Mouse (Mus musculus): ENCODE results near the gene Mxi1.

Gene Mxi1

GRCm38 (mm10) chr19:53316963-53317362 is 6.6 kb downstream of the Mxi1 start:
- in situ Hi-C loops (cut with MboI; ENCODE audit: low pct_unique_long_range_greater_than_20kb in 1 of 2, low sequenced_read_pairs in 2 of 2, unreplicated experiment in 1 of 2), result no loop called here

- in situ Hi-C loops (cut with MboI; ENCODE audit: low pct_unique_long_range_greater_than_20kb in 1 of 2, low sequenced_read_pairs in 2 of 2, unreplicated experiment in 1 of 2), result no loop called here
Observed at GRCm38 (mm10) chr19:53318143-53319132, 8.1 kb downstream of the Mxi1 start.

GRCm38 (mm10) chr19:53320264-53321110 is 10.2 kb downstream of the Mxi1 start:
- in situ Hi-C loops (cut with MboI; ENCODE audit: low pct_unique_long_range_greater_than_20kb in 1 of 2, low sequenced_read_pairs in 2 of 2, unreplicated experiment in 1 of 2), result no loop called here

GRCm38 (mm10) chr19:53321273-53321672 is 11.0 kb downstream of the Mxi1 start:
- in situ Hi-C loops (cut with MboI; ENCODE audit: low pct_unique_long_range_greater_than_20kb in 1 of 2, low sequenced_read_pairs in 2 of 2, unreplicated experiment in 1 of 2), result no loop called here

GRCm38 (mm10) chr19:53322438-53323048 is 12.2 kb downstream of the Mxi1 start:
- in situ Hi-C loops (cut with MboI; ENCODE audit: low pct_unique_long_range_greater_than_20kb in 1 of 2, low sequenced_read_pairs in 2 of 2, unreplicated experiment in 1 of 2), result no loop called here

- in situ Hi-C loops (cut with MboI; ENCODE audit: low pct_unique_long_range_greater_than_20kb in 1 of 2, low sequenced_read_pairs in 2 of 2, unreplicated experiment in 1 of 2), result no loop called here
Observed at GRCm38 (mm10) chr19:53324866-53325265, 14.5 kb downstream of the Mxi1 start.

GRCm38 (mm10) chr19:53325578-53326295 is 15.4 kb downstream of the Mxi1 start:
- in situ Hi-C loops (cut with MboI; ENCODE audit: low pct_unique_long_range_greater_than_20kb in 1 of 2, low sequenced_read_pairs in 2 of 2, unreplicated experiment in 1 of 2), result no loop called here

- in situ Hi-C loops (cut with MboI; ENCODE audit: low pct_unique_long_range_greater_than_20kb in 1 of 2, low sequenced_read_pairs in 2 of 2, unreplicated experiment in 1 of 2), result no loop called here
Observed at GRCm38 (mm10) chr19:53328116-53328515, 17.8 kb downstream of the Mxi1 start.

GRCm38 (mm10) chr19:53329221-53329991 is 19.1 kb downstream of the Mxi1 start:
- in situ Hi-C loops (cut with MboI; ENCODE audit: low pct_unique_long_range_greater_than_20kb in 1 of 2, low sequenced_read_pairs in 2 of 2, unreplicated experiment in 1 of 2), result no loop called here

GRCm38 (mm10) chr19:53329992-53330381 is 19.7 kb downstream of the Mxi1 start:
- in situ Hi-C loops (cut with MboI; ENCODE audit: low pct_unique_long_range_greater_than_20kb in 1 of 2, low sequenced_read_pairs in 2 of 2, unreplicated experiment in 1 of 2), result no loop called here

- in situ Hi-C loops (cut with MboI; ENCODE audit: low pct_unique_long_range_greater_than_20kb in 1 of 2, low sequenced_read_pairs in 2 of 2, unreplicated experiment in 1 of 2), result no loop called here
Observed at GRCm38 (mm10) chr19:53331882-53332500, 21.7 kb downstream of the Mxi1 start.

- in situ Hi-C loops (cut with MboI; ENCODE audit: low pct_unique_long_range_greater_than_20kb in 1 of 2, low sequenced_read_pairs in 2 of 2, unreplicated experiment in 1 of 2), result no loop called here
Observed at GRCm38 (mm10) chr19:53333730-53334129, 23.4 kb downstream of the Mxi1 start.

- in situ Hi-C loops (cut with MboI; ENCODE audit: low pct_unique_long_range_greater_than_20kb in 1 of 2, low sequenced_read_pairs in 2 of 2, unreplicated experiment in 1 of 2), result no loop called here
Observed at GRCm38 (mm10) chr19:53335241-53335640, 24.9 kb downstream of the Mxi1 start.

GRCm38 (mm10) chr19:53340423-53340822 is 30.1 kb downstream of the Mxi1 start:
- in situ Hi-C loops (cut with MboI; ENCODE audit: low pct_unique_long_range_greater_than_20kb in 1 of 2, low sequenced_read_pairs in 2 of 2, unreplicated experiment in 1 of 2), result no loop called here

GRCm38 (mm10) chr19:53343174-53343881 is 33.0 kb downstream of the Mxi1 start:
- in situ Hi-C loops (cut with MboI; ENCODE audit: low pct_unique_long_range_greater_than_20kb in 1 of 2, low sequenced_read_pairs in 2 of 2, unreplicated experiment in 1 of 2), result no loop called here

GRCm38 (mm10) chr19:53344062-53344461 is 33.7 kb downstream of the Mxi1 start:
- in situ Hi-C loops (cut with MboI; ENCODE audit: low pct_unique_long_range_greater_than_20kb in 1 of 2, low sequenced_read_pairs in 2 of 2, unreplicated experiment in 1 of 2), result no loop called here

GRCm38 (mm10) chr19:53345766-53346165 is 35.4 kb downstream of the Mxi1 start:
- in situ Hi-C loops (cut with MboI; ENCODE audit: low pct_unique_long_range_greater_than_20kb in 1 of 2, low sequenced_read_pairs in 2 of 2, unreplicated experiment in 1 of 2), result no loop called here
